Mouse (Mus musculus): ENCODE data around the gene Tmem223.

The Tmem223 gene

DNA sequence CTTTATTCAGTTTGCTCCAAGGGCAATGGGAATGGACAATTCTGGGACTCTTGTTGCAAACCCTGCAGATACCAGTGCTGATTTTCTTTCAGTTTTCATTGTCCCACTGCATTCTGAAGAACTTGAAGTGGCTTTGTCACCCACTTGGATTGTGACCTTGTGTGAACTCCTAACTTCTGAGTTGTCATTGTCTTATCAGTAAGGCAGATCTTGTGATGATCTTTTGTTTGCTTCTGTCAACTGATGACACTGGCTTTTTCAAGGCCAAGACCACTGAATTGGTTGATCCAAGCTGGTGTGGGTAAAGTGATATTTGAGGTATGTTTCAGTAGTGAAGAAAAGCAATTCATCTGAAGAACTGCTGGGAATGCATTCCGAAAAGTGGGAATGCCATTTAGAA lies 25.4 kb upstream of the Tmem223 start:
- no peak for DNase-seq (ENCODE audit: low spot score)

DNA sequence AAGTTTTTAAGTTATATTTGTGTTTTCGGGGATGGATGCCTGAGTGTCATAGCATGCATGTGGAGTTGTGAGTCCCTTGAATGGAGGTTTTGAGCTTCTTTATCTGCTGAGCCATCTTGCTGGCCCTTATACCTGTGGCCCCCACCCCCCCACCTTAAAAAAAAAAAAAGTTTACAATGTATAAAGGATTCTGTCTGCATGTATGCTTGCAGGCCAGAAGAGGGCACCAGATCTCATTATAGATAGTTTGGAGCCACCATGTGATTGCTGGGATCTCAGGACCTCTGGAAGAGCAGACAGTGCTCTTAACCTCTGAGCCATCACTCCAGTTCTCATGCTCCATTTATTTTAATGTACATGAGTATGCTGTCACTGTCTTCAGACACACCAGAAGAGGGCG lies 23.4 kb upstream of the Tmem223 start:
- no peak for DNase-seq (ENCODE audit: low spot score)

GRCm38 (mm10) chr19:8755652-8756051 lies 15.1 kb upstream of the Tmem223 start:
- no peak for DNase-seq (ENCODE audit: low spot score)

DNA sequence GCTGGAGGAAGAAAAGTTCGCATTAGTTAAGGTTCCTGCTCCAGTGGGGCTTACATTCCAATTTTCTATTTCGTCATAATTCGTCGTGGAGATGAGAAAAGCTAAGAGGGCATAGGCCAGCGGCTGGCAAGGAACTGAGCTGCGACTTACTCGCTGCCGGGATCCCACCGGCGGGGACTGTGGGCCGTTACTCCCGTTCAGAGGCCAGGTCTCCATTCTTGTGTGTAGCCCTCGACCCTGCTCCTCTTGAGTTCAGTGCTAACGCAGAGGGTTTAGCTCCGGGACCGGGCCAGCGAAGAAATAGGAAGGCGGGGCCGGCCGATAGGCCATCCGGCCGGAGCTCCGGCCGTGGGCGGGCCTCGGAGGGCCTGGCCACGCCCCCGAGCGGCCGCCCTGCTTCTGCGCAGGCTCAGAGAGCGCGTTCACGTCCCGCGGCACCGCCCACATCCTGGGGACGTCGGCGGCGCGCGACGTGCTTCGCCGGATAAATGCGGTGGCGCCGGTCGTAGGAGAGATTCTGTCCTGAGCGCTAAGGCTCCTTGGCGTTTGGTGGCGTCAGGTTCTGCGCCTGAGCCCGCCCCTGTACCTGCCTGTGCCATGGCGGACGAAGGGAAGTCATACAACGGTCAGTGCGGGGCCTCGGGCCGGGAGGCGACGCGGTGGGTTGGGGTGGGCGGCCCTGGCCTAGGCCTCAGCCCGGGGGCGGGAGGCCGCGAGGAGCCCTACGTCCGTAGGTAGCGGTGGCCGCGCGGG lies 14.0 kb upstream of the Tmem223 start, which contains the start of gene Nxf1:
TSS of gene Nxf1 (plus strand) at position 439 of the 753 bp plus-strand sequence.
- DNase-seq (ENCODE audit: low spot score) = peak; percentile 89

DNA sequence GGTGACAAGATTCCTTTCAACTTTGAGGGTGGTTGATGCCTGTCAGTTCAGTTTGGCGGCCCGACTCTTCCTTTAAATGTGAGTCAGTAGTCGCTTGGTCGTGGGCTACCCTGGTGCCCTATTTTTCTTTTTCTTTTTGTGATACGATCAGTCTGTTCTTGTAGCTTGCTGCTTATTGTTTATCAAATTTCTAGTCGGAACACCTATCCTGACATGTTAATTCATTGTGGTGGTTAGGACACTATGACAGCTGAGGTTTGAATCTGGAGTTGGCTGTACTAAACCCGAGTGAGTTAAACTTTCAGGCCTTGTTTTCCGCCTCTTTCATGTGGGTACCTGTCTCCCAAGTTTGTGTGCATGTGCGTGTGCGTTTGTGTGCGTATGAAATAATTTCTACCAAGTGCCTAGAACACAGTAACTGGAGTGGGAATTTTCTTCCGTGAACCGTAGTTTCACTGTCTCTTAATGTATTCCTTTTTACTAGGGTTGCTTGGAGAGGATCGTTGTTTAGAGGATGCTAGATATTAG lies 13.3 kb upstream of the Tmem223 start:
- no peak for DNase-seq (ENCODE audit: low spot score)

- no peak for DNase-seq (ENCODE audit: low spot score)
Measured at GRCm38 (mm10) chr19:8758899-8759298, 11.9 kb upstream of the Tmem223 start.

- no peak for DNase-seq (ENCODE audit: low spot score)
Measured at GRCm38 (mm10) chr19:8760757-8761156, 10.0 kb upstream of the Tmem223 start.

DNA sequence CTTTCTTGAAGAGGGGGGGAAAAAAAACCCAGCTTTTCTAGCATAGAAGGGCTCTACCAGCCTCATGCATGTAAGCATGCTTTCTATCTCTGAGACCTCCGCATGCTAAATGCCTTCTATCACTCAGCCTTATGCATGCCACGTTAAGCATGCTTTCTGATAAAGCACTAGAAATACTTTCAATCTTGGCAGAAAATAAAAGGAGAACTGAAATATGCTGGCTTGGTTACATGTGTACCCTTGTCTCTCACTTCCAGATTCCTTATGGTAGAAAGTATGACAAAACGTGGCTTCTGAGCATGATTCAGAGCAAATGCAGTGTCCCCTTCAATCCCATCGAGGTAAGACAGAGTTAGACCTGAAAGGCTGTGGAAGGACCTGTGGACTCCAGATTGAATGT lies 7.5 kb upstream of the Tmem223 start:
- no peak for DNase-seq (ENCODE audit: low spot score)

GRCm38 (mm10) chr19:8765562-8765961 lies 5.2 kb upstream of the Tmem223 start:
- no peak for DNase-seq (ENCODE audit: low spot score)

DNA sequence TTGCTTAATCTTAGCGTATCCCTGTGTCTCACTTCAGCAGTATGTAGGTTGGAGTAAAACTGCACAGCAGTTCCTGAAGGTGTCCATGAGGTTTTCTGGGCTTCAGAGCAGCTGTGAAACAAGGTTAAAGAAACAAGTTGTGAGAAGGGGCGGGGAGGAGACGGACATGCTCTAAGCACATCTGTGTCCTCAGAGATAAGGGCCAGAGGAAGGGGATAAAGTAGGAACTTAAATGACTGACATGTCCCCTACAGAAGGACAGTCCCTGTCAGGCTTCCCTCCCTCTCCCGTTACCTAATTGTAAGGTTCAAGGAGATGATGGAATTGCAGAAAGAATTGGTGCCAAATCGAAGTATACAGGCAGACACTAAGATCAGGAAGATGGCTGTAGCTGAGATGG lies 2.2 kb downstream of the Tmem223 start:
- DNase-seq (ENCODE audit: low spot score) = no peak

GRCm38 (mm10) chr19:8773409-8773808 lies 2.6 kb downstream of the Tmem223 start:
- DNase-seq (ENCODE audit: low spot score) = no peak

DNA sequence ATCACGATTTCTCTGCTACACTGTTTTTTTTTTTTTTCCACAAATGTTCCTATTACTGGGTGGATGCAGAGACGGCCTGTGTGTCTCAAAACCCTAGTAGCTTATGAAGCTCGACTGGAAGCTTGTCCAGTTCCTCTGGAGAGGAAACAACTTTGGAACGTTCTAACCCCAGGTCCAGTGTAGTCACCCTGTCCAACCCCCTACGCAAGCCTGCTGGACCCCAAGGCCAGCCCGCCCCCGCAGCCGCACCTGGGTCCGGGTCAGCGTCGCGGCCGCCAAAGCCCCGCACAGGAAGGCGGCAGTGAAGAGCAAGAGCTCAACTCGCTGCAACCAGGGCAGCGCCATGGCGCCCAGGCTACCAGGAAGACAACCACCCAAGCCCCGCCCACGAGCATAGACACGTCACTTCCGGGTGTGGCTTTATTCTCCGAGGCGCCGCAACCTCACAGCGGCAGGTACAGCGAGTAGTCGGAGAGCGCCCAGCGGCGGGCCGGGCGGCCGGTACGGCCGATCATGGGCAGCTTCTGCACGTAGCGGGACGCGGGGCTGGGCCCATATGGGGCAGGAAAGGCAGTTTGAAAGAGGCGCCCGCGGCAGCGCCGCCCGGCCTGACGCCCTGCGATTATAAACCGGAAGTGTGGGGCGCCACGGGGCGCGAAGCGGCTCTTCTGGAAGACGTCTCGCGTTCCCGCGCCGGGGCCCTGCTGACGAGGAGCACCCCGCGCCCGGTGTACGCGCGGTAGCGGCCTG lies 3.5 kb downstream of the Tmem223 start, which contains the start of gene Tmem179b:
TSS of gene Tmem179b (minus strand) at position 382 of the 750 bp plus-strand sequence.
- peak; percentile 97 for DNase-seq (ENCODE audit: low spot score)

GRCm38 (mm10) chr19:8774951-8775421 lies 4.2 kb downstream of the Tmem223 start:
- no peak for DNase-seq (ENCODE audit: low spot score)

DNA sequence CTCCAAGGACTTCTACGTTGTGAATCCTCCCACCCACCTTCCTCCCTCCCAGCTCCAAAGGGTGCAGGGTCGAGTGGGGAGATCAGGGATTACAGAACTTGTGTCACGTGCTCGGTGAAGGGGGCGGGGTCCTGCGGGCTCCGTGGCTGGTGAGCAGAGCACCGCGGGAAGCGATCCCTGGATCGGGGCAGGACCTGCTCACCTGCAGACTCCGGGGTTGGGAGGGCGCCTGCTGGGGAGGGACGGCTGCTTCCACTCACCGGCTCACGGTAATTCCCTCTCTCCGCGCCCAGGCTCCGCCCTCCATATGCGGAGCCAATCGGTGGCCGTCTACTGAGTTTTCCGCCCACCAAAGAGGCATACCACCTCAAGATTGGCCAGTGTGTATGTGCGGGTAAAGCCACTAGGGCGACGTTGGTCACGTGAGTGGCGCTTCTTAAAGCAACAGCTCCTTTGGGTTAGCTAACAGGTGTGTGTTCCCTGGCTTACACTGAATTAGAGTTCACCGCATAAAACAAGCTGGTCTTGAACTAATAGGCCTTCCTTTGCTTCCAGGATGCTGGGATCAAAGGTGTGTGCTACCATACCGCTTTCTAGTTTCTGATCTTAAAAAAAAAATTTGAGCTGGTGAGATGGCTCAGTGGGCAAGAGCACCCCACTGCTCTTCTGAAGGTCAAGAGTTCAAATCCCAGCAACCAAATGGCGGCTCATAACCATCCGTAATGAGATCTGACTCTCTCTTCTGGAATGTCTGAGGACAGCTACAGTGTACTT lies 15.4 kb downstream of the Tmem223 start, which contains the start of gene Taf6l:
TSS of gene Taf6l (minus strand) at position 410 of the 774 bp plus-strand sequence.
- DNase-seq (ENCODE audit: low spot score) = peak; percentile 77

- DNase-seq (ENCODE audit: low spot score) = no peak
Measured at GRCm38 (mm10) chr19:8788521-8788920, 17.7 kb downstream of the Tmem223 start.

DNA sequence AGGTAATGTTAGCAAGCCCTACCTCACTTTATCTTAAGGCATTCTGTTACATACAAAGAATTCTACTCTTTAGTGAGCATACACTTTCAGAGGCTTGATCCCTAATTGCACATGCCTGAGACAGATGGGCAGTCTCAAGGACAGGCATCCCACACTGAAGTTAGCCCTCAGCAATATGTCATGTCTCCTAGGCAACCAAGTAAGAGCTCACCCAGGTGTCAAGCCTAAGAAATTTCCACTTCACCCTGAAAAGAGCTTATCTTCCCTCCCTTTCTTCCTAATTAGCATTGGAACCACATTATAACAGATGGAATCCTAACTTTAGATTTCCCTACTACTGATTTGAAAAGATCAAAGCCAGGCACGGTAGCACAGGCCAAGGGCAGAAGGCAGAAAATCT lies 18.4 kb downstream of the Tmem223 start:
- DNase-seq (ENCODE audit: low spot score) = no peak

DNA sequence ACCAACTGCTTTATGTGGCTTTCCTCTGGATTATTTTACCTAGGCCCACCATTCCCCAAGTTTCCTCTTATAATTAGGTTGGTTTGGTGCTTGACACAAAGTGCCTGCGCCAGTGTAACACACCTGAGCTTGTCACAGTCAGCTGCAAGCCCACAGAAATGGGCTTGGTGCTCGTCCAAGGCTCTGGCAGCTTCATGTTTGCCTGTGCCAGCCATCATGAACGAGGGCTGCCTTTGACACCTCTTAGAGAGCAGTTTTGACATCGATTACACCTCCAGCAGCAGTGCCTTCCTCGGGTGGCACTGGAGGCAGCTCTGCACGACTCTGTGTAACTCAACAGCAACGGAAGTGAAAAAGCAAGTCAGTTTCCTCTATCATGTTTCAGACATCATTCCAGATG lies 19.4 kb downstream of the Tmem223 start:
- no peak for DNase-seq (ENCODE audit: low spot score)

DNA sequence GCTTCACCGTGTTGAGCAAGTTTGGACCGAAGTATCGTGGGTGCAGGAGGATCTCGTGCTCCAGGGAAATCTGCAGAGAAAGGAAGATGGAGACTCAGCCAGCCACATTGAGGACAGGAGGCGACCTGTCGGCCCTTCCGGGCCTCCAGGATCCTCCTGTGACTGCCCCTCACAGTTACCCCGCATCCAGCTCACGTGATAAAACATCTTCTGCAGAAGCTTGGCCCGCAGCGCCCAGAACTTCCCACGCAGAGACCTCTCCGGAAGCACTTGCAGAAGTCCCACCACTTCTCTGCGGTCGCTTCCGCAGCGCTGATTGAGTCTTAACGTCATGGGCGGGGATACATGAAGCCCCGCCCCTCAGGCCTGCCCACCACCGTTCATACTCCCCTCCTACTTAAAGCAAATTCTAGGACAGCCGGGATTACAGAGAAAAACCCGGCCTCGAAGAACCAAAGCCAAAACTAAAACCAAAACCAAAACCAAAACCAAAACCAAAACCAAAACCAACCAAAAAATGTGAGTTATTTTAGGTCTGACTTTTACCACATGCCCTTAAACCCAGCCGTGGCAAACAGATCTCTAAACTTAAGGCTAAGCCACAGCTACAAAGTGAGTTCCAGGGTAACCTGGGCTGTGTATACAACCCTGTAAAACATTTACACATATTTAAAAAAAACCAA lies 27.6 kb downstream of the Tmem223 start, which contains the start of gene Polr2g:
TSS of gene Polr2g (minus strand) at position 314 of the 683 bp plus-strand sequence.
- peak; percentile 78 for DNase-seq (ENCODE audit: low spot score)

DNA sequence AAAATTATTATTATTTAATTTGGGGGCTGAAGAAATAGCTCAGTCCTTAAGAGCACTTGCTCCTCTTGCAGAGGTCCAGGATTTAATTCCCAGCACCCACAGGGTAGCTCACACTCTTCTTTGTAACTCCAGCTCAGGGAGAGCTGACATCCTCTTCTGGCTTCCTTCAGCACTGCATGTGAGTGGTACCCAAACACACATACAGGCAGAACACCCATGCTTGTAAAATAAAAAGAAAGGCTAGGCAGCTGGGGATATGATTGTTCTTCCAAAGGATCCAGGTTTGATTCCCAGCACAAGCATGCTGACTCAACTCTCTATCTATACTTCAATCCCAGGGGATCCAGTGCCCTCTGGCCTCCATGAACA lies 28.1 kb downstream of the Tmem223 start:
- DNase-seq (ENCODE audit: low spot score) = no peak

GRCm38 (mm10) chr19:8802130-8802821 lies 31.5 kb downstream of the Tmem223 start, which contains the start of gene Zbtb3:
TSS of gene Zbtb3 (plus strand) at chr19:8802555.
- peak; percentile 78 for DNase-seq (ENCODE audit: low spot score)
